Mouse (Mus musculus) MEL (cell line): ENCODE results near the gene Soat2. TPM values are rescaled to one million over a fixed set of nuclear protein-coding genes. Genes with fewer than 3 reads are reported as not detected.

Experiments used
- DNase-seq: peaks from one replicate; pipeline ENCODE4 v3.0.0; 2011; ENCODE audit warnings: low read depth, low spot score
- H3K27ac ChIP-seq: 2 replicates; pipeline ENCODE4 v1.5.1; 2012; ENCODE audit warnings: low read depth, mild to moderate bottlenecking, control low read depth, low read length, moderate library complexity; ENCODE audit not compliant: control insufficient read depth
- H3K27me3 ChIP-seq, 2 experiments: fragments of 150-350 bp in 1 of 2; sonication (generic) in 1 of 2; 2 replicates each; pipeline ENCODE4 v1.6.1; 2012; ENCODE audit warnings: low read length in 2 of 2, mild to moderate bottlenecking in 2 of 2, improper control_type of control experiment in 1 of 2, moderate library complexity in 1 of 2; ENCODE audit not compliant: insufficient read depth in 2 of 2, control insufficient read depth in 1 of 2
- H3K36me3 ChIP-seq, 2 experiments: 2 replicates each; pipeline ENCODE4 v1.6.1; 2012 to 2014; ENCODE audit warnings: low read length in 2 of 2, improper control_type of control experiment in 1 of 2, inconsistent platforms in 1 of 2, mild to moderate bottlenecking in 1 of 2; ENCODE audit not compliant: insufficient read depth in 2 of 2, control insufficient read depth in 1 of 2
- H3K4me1 ChIP-seq, 2 experiments: fragments of 150-350 bp in 1 of 2; sonication (generic) in 1 of 2; 2 replicates each; pipeline ENCODE4 v1.6.1; 2012; ENCODE audit warnings: low read length in 2 of 2, improper control_type of control experiment in 1 of 2, mild to moderate bottlenecking in 1 of 2; ENCODE audit not compliant: insufficient read depth in 2 of 2, control insufficient read depth in 1 of 2
- H3K4me3 ChIP-seq, 2 experiments: fragments of 150-350 bp in 1 of 2; sonication (generic) in 1 of 2; 2 replicates each; pipeline ENCODE4 v1.5.1; 2012; ENCODE audit warnings: low read depth in 2 of 2, low read length in 2 of 2, mild to moderate bottlenecking in 2 of 2, moderate library complexity in 2 of 2, control low read depth in 1 of 2, improper control_type of control experiment in 1 of 2; ENCODE audit not compliant: control insufficient read depth in 1 of 2, insufficient read depth in 1 of 2
- H3K79me2 ChIP-seq: 2 replicates; pipeline ENCODE4 v1.6.1; 2012; ENCODE audit warnings: mild to moderate bottlenecking, low read length, moderate library complexity; ENCODE audit not compliant: control insufficient read depth, poor library complexity, insufficient read depth
- H3K9ac ChIP-seq: 2 replicates; pipeline ENCODE4 v1.6.1; 2012; ENCODE audit warnings: low read depth, mild to moderate bottlenecking, control low read depth, low read length, moderate library complexity; ENCODE audit not compliant: control insufficient read depth, poor library complexity, severe bottlenecking
- H3K9me3 ChIP-seq: fragments of 150-350 bp; sonication (generic); replicated peaks from 2 replicates; pipeline ENCODE4 v1.6.1; 2012; ENCODE audit warnings: mild to moderate bottlenecking, low read length, improper control_type of control experiment, moderate library complexity; ENCODE audit not compliant: insufficient read depth
- CHD1 ChIP-seq: IDR thresholded peaks from 2 replicates; pipeline ENCODE4 v1.6.1; 2012; ENCODE audit warnings: low read depth, mild to moderate bottlenecking, inconsistent platforms, low read length, improper control_type of control experiment
- E2F4 ChIP-seq: IDR thresholded peaks from 2 replicates; pipeline ENCODE4 v1.6.1; 2011; ENCODE audit warnings: low read depth, low read length, improper control_type of control experiment, borderline replicate concordance
- EP300 ChIP-seq, 2 experiments: IDR thresholded peaks; 2 replicates each; pipeline ENCODE4 v1.6.1; 2011; ENCODE audit warnings: improper control_type of control experiment in 2 of 2, low read length in 2 of 2, low read depth in 1 of 2, mild to moderate bottlenecking in 1 of 2
- ETS1 ChIP-seq: IDR thresholded peaks from 2 replicates; pipeline ENCODE4 v1.6.1; 2012; ENCODE audit warnings: low read depth, mild to moderate bottlenecking, inconsistent platforms, low read length, improper control_type of control experiment, moderate library complexity
- GATA1 ChIP-seq: IDR thresholded peaks from 2 replicates; pipeline ENCODE4 v1.6.1; 2011; ENCODE audit warnings: low read depth, low read length, improper control_type of control experiment
- HCFC1 ChIP-seq: IDR thresholded peaks from 2 replicates; pipeline ENCODE4 v1.6.1; 2012; ENCODE audit warnings: low read depth, mild to moderate bottlenecking, inconsistent platforms, low read length, improper control_type of control experiment, moderate library complexity
- JUND ChIP-seq: IDR thresholded peaks from 2 replicates; pipeline ENCODE4 v1.6.1; 2011; ENCODE audit warnings: low read depth, mild to moderate bottlenecking, improper control_type of control experiment, low read length
- KAT2A ChIP-seq: conservative IDR thresholded peaks from 2 replicates; pipeline ENCODE4 v1.6.1; 2012; ENCODE audit warnings: low read depth, low read length, improper control_type of control experiment, inconsistent platforms
- MXI1 ChIP-seq: IDR thresholded peaks from 2 replicates; pipeline ENCODE4 v1.6.1; 2011; ENCODE audit warnings: mild to moderate bottlenecking, low read depth, low read length, improper control_type of control experiment
- RAD21 ChIP-seq: IDR thresholded peaks from 2 replicates; pipeline ENCODE4 v1.6.1; 2011; ENCODE audit warnings: mild to moderate bottlenecking, low read depth, low read length, improper control_type of control experiment
- SMC3 ChIP-seq: IDR thresholded peaks from 2 replicates; pipeline ENCODE4 v1.6.1; 2011; ENCODE audit warnings: low read depth, low read length, improper control_type of control experiment
- TCF12 ChIP-seq: IDR thresholded peaks from 2 replicates; pipeline ENCODE4 v1.6.1; 2014; ENCODE audit warnings: low read depth, mild to moderate bottlenecking, inconsistent platforms, low read length, improper control_type of control experiment, moderate library complexity
- ZMIZ1 ChIP-seq: IDR thresholded peaks from 2 replicates; pipeline ENCODE4 v1.6.1; 2012; ENCODE audit warnings: low read depth, mild to moderate bottlenecking, inconsistent platforms, low read length, improper control_type of control experiment, moderate library complexity
- polyA plus RNA-seq, 2 experiments: library from polyadenylated mRNA; stranded (reverse) in 1 of 2; unstranded in 1 of 2; fragments of >175 nt in 1 of 2; fragments of >200 nt in 1 of 2; gene quantifications; 2 replicates each; pipeline versions ENCODE4 v1.2.1 to v1.2.4; 2012; ENCODE audit warnings: low replicate concordance in 2 of 2, low read depth in 1 of 2; ENCODE audit not compliant: insufficient read length in 2 of 2, insufficient read depth in 1 of 2, missing spikeins in 1 of 2
- total RNA-seq: library from RNA; depleted of rRNA; stranded (reverse); fragments of 300-350 nt; gene quantifications from 2 replicates; pipeline ENCODE4 v1.2.3, GENCODE M21; 2012

Gene Soat2
- total and polyA plus RNA-seq, 3 experiments: 20.0 to 44.8 TPM; not detected in 1

DNA sequence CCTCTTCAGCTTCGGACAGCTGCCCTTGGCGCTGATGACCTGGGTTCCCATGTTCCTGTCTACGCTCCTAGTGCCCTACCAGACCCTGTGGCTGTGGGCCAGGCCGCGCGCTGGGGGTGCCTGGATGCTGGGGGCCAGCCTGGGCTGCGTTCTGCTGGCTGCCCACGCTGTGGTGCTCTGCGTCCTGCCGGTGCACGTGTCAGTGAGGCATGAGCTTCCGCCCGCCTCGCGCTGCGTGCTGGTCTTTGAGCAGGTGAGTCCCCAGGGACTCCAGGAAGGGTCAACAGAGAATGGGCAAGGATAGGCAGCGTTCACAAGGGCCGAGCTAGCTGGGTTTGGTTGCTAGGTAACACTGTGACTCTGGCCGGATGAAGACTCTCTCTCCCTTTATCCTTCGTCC is 6.5 kb downstream of the Soat2 start:
- Histone ChIP-seq H3K27me3 (no peaks in the 10 kb centered on the region), H3K4me1 (peaks cover 0 to 2% of the 10 kb centered on the region in 2 experiments; a peak in 2 of 4 replicates), H3K79me2 (peaks cover 3% of the 10 kb centered on the region; the same call in 1 of the 2 replicates), H3K9me3 (no peaks in the 10 kb centered on the region), H3K36me3 (peaks cover 0 to 21% of the 10 kb centered on the region in 2 experiments; a peak in 2 of 4 replicates), H3K27ac (no peak overlapping the region), H3K4me3 (no peak overlapping the region), H3K9ac (no peak overlapping the region)
- no peak for DNase-seq
- no peak for TF ChIP-seq ZMIZ1
- no peak for TF ChIP-seq EP300 (IDR thresholded peaks at IDR 0.05; ENCODE audit: low read depth in 1 of 2, low read length in 2 of 2)
- TF ChIP-seq E2F4: no peak
- no peak for TF ChIP-seq ETS1
- TF ChIP-seq CHD1: no peak
- TF ChIP-seq KAT2A: no peak
- TF ChIP-seq HCFC1: no peak
- no peak for TF ChIP-seq TCF12

DNA sequence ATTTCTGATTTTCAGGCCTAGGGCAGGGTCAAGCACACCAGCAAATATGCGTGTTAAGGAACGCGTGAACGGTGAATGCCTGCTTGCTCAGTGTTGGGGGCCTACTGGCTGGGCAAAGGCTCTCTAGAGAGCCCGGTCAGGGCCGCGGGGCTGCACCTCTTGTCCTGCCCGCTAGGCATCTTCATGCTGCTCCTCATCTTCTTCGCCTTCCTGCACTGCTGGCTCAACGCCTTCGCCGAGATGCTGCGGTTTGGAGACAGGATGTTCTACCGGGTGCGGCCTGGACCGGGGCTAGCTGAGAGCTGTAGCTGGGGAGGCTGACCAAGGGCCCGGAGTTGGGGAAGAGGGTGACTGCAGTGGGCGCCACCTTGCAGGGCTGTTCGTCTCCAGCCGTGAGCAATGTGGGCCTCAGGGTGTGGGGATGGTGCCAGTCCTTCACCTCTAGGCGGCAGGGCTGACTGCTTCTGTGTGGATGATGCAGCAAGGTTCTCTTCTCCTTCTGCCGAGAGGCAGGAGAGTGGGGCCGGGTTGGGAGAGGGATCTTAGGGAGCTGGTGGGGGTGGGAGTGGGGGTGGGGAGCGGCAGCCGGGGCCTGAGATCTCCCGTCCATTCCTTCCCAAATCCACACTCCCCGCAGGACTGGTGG is 10.2 kb downstream of the Soat2 start:
- no peak for DNase-seq
- H3K9ac ChIP-seq: no peak overlapping the region
- peaks cover 0 to 15% of the 10 kb centered on the region in 2 experiments; a peak in 3 of 4 replicates for H3K36me3 ChIP-seq
- no peak overlapping the region for H3K27ac ChIP-seq
- H3K4me1 ChIP-seq: peaks cover 0 to 5% of the 10 kb centered on the region in 2 experiments; a peak in 2 of 4 replicates
- no peak overlapping the region for H3K4me3 ChIP-seq
- TF ChIP-seq JUND: no peak
- TF ChIP-seq E2F4: no peak
- no peak for TF ChIP-seq RAD21
- no peak for TF ChIP-seq GATA1
- TF ChIP-seq MXI1: no peak
- TF ChIP-seq SMC3: no peak
- no peaks in the 10 kb centered on the region for H3K79me2 ChIP-seq
- H3K27me3 ChIP-seq: no peaks in the 10 kb centered on the region
- H3K9me3 ChIP-seq: no peaks in the 10 kb centered on the region
